In genomic region chr11:66260205-66260604, GRCm38 (mm10) we compare ENCODE assay signal across 17 mouse cellular contexts.
"Had no signal": no experiment of that assay in that cellular context is flagged by ENCODE, and none has a peak within 500 bp of the region (broad histone marks: within the 10 kb centered on the region; RNA-seq: fewer than 3 reads in every experiment).

No protein-coding gene starts in this region.

- H3K9me3 ChIP-seq: neural tube, embryonic 12.5 days; neural tube, embryonic 13.5 days; neural tube, embryonic 15.5 days; stomach, embryonic 15.5 days had no signal

- H3K27ac ChIP-seq: neural tube, embryonic 12.5 days; neural tube, embryonic 13.5 days; neural tube, embryonic 15.5 days; stomach, embryonic 15.5 days; stomach, postnatal 0 days had no signal

- H3K4me3 ChIP-seq: neural tube, embryonic 12.5 days; neural tube, embryonic 13.5 days; neural tube, embryonic 15.5 days; stomach, embryonic 15.5 days had no signal

- H3K36me3 ChIP-seq: neural tube, embryonic 12.5 days; neural tube, embryonic 13.5 days; neural tube, embryonic 15.5 days; stomach, embryonic 15.5 days had no signal

- H3K9ac ChIP-seq: neural tube, embryonic 12.5 days; neural tube, embryonic 13.5 days; neural tube, embryonic 15.5 days; stomach, embryonic 15.5 days had no signal

- H3K27me3 ChIP-seq: neural tube, embryonic 12.5 days; neural tube, embryonic 13.5 days; neural tube, embryonic 15.5 days; stomach, embryonic 15.5 days had no signal

- H3K4me2 ChIP-seq: neural tube, embryonic 12.5 days; neural tube, embryonic 13.5 days; neural tube, embryonic 15.5 days; stomach, embryonic 15.5 days had no signal

- H3K4me1 ChIP-seq: neural tube, embryonic 12.5 days; neural tube, embryonic 13.5 days; neural tube, embryonic 15.5 days; stomach, embryonic 15.5 days had no signal

- DNase-seq: retina, postnatal 1 day; right cerebral cortex, adult 18-20 months; right cerebral cortex, postnatal 14 days; right cerebral cortex, postnatal 25 days; right cerebral cortex, postnatal 4 days; spleen, adult 18-20 months; thymus, adult 18-20 months; thymus, adult 2 months; thymus, postnatal 14 days; thymus, postnatal 25 days; thymus, postnatal 36 days; thymus, postnatal 4 days had no signal
